Mouse (Mus musculus) cerebellum, adult 2 months (tissue): ENCODE results near the gene Sema7a. TPM values are rescaled to one million over a fixed set of nuclear protein-coding genes. Genes with fewer than 3 reads are reported as not detected.

Experiments
- DNase-seq, 2 experiments: peaks; one replicate each; pipeline ENCODE4 v3.0.0; 2021
- H3K27ac ChIP-seq: fragments of 200-500 bp; 2 replicates; pipeline ENCODE4 v1.5.1; 2012; ENCODE audit warnings: low read length, control low read depth, inconsistent platforms; ENCODE audit not compliant: insufficient read depth
- H3K27me3 ChIP-seq: fragments of 200-500 bp; 2 replicates; pipeline ENCODE4 v1.6.1; 2012; ENCODE audit warnings: inconsistent platforms, mild to moderate bottlenecking, low read length, moderate library complexity; ENCODE audit not compliant: control insufficient read depth, insufficient read depth
- H3K4me1 ChIP-seq: fragments of 200-500 bp; 2 replicates; pipeline ENCODE4 v1.6.1; 2011; ENCODE audit warnings: low read length; ENCODE audit not compliant: control insufficient read depth, insufficient read depth
- H3K4me3 ChIP-seq: fragments of 200-500 bp; replicated peaks from 2 replicates; pipeline ENCODE3; 2011; ENCODE audit warnings: mild to moderate bottlenecking, low read depth, low read length, control low read depth; ENCODE audit not compliant: insufficient read depth
- CTCF ChIP-seq: fragments of 200-500 bp; IDR thresholded peaks from 2 replicates; pipeline ENCODE4 v1.5.1; 2011; ENCODE audit warnings: low read depth, mild to moderate bottlenecking, control low read depth, low read length, moderate library complexity, borderline replicate concordance; ENCODE audit not compliant: insufficient read depth
- POLR2A ChIP-seq: fragments of 200-500 bp; IDR thresholded peaks from 2 replicates; pipeline ENCODE4 v1.6.1; 2011; ENCODE audit warnings: low read length, control low read depth, borderline replicate concordance; ENCODE audit not compliant: insufficient read depth
- WGBS: fragments of 180-500 bp; shearing (Covaris S2); methylation state at CpG from one replicate; pipeline ENCODE4 v1.1.7; 2018; 5-methylcytosine and 5-hydroxymethylcytosine counted together
- polyA plus RNA-seq: library from polyadenylated mRNA; depleted of rRNA; stranded (reverse); fragments of >200 nt; gene quantifications from 2 replicates; pipeline ENCODE4 v1.2.3, GENCODE M21; 2012

Gene Sema7a
- polyA plus RNA-seq, 1 experiment, result 177 TPM

GRCm38 (mm10) chr9:57940861-57941638, 1.1 kb downstream of the Sema7a start:
- WGBS, result 2% methylated on average over 28 of the region's 28 CpGs
- peak; percentile 65 to 68 for DNase-seq
- TF ChIP-seq POLR2A, result no peak
- TF ChIP-seq CTCF, result no peak
- peak overlapping the region; percentile 49 for H3K27ac ChIP-seq
- H3K4me3 ChIP-seq, result peak overlapping the region; percentile 67
- H3K27me3 ChIP-seq, result no peaks in the 10 kb centered on the region
- peaks cover 58% of the 10 kb centered on the region for H3K4me1 ChIP-seq

GRCm38 (mm10) chr9:57942039-57942438, 2.1 kb downstream of the Sema7a start:
- WGBS, result 12% methylated on average over 2 of the region's 2 CpGs
- peak overlapping the region; percentile 67 for H3K4me3 ChIP-seq
- H3K27me3 ChIP-seq, result no peaks in the 10 kb centered on the region
- peak overlapping the region; percentile 49 for H3K27ac ChIP-seq
- TF ChIP-seq POLR2A, result no peak
- TF ChIP-seq CTCF, result 0 out of 2 replicates have a peak, but pooled peaks have one; percentile 8
- peaks cover 59% of the 10 kb centered on the region for H3K4me1 ChIP-seq
- peak; percentile 81 to 88 for DNase-seq

- Histone ChIP-seq H3K4me1 (peaks cover 62% of the 10 kb centered on the region), H3K27ac (peak overlapping the region; percentile 60), H3K4me3 (peak overlapping the region; percentile 67), H3K27me3 (no peaks in the 10 kb centered on the region)
- TF ChIP-seq CTCF, result no peak
- no peak for TF ChIP-seq POLR2A
- DNase-seq, result no peak
- 31% methylated on average over 2 of the region's 2 CpGs for WGBS
Observed at GRCm38 (mm10) chr9:57943067-57943466, 3.2 kb downstream of the Sema7a start.

GRCm38 (mm10) chr9:57944572-57944971, 4.7 kb downstream of the Sema7a start:
- Histone ChIP-seq H3K27ac (peak overlapping the region; percentile 46; the same call in 1 of the 2 replicates), H3K4me3 (no peak overlapping the region), H3K4me1 (peaks cover 70% of the 10 kb centered on the region), H3K27me3 (no peaks in the 10 kb centered on the region)
- 22% methylated on average over 5 of the region's 5 CpGs for WGBS
- peak; percentile 74 to 76 for DNase-seq
- no peak for TF ChIP-seq POLR2A
- TF ChIP-seq CTCF, result peak; percentile 78

- H3K4me3 ChIP-seq, result peak overlapping the region; percentile 4
- DNase-seq, result no peak
- 57% methylated on average over 8 of the region's 8 CpGs for WGBS
Observed at GRCm38 (mm10) chr9:57945771-57946616, 6.1 kb downstream of the Sema7a start.

GRCm38 (mm10) chr9:57947381-57948030, 7.6 kb downstream of the Sema7a start:
- Histone ChIP-seq H3K4me1 (peaks cover 93% of the 10 kb centered on the region), H3K4me3 (peak overlapping the region; percentile 11), H3K27me3 (no peaks in the 10 kb centered on the region), H3K27ac (peak overlapping the region; percentile 73)
- peak; percentile 89 for DNase-seq
- WGBS, result 23% methylated on average over 7 of the region's 7 CpGs
- TF ChIP-seq CTCF, result no peak
- no peak for TF ChIP-seq POLR2A

More at GRCm38 (mm10) chr9:57945771-57946616, 6.1 kb downstream of the Sema7a start:
- Histone ChIP-seq H3K27me3 (no peaks in the 10 kb centered on the region), H3K27ac (peak overlapping the region; percentile 63; the same call in 1 of the 2 replicates), H3K4me1 (peaks cover 84% of the 10 kb centered on the region)
- TF ChIP-seq POLR2A, result no peak
- no peak for TF ChIP-seq CTCF

GRCm38 (mm10) chr9:57948333-57948931, 8.5 kb downstream of the Sema7a start:
- H3K4me1 ChIP-seq, result peaks cover 90% of the 10 kb centered on the region
- DNase-seq, result no peak
- no peak overlapping the region for H3K4me3 ChIP-seq
- H3K27ac ChIP-seq, result peak overlapping the region; percentile 73
- H3K27me3 ChIP-seq, result no peaks in the 10 kb centered on the region
- TF ChIP-seq CTCF (no peak), POLR2A (no peak)
- WGBS, result 33% methylated on average over 7 of the region's 7 CpGs
